Mouse (Mus musculus) layer of hippocampus, adult 9-11 months (tissue): Measurements from ENCODE around the gene Aplnr.

Experiments used
- DNase-seq: peaks from one replicate; pipeline ENCODE4 v3.0.0; 2022

The Aplnr gene

GRCm38 (mm10) chr2:85138143-85138542, 2.1 kb downstream of the Aplnr start:
- no peak for DNase-seq

- DNase-seq: no peak
Observed at GRCm38 (mm10) chr2:85139393-85139792, 3.4 kb downstream of the Aplnr start.

- DNase-seq: no peak
Observed at GRCm38 (mm10) chr2:85139846-85140245, 3.8 kb downstream of the Aplnr start.

- DNase-seq: no peak
Observed at GRCm38 (mm10) chr2:85140833-85141232, 4.8 kb downstream of the Aplnr start.

GRCm38 (mm10) chr2:85144908-85145307, 8.9 kb downstream of the Aplnr start:
- DNase-seq: no peak

- DNase-seq: no peak
Observed at GRCm38 (mm10) chr2:85145346-85145745, 9.3 kb downstream of the Aplnr start.

GRCm38 (mm10) chr2:85147481-85147880, 11.5 kb downstream of the Aplnr start:
- DNase-seq: no peak

- no peak for DNase-seq
Observed at GRCm38 (mm10) chr2:85150373-85150772, 14.3 kb downstream of the Aplnr start.

GRCm38 (mm10) chr2:85151233-85151632, 15.2 kb downstream of the Aplnr start:
- DNase-seq: no peak

- DNase-seq: no peak
Observed at GRCm38 (mm10) chr2:85155334-85155733, 19.3 kb downstream of the Aplnr start.

- no peak for DNase-seq
Observed at GRCm38 (mm10) chr2:85156136-85156535, 20.1 kb downstream of the Aplnr start.

- DNase-seq: no peak
Observed at GRCm38 (mm10) chr2:85157382-85157781, 21.4 kb downstream of the Aplnr start.

- no peak for DNase-seq
Observed at GRCm38 (mm10) chr2:85160901-85161637, 25.0 kb downstream of the Aplnr start.

GRCm38 (mm10) chr2:85161638-85162093, 25.6 kb downstream of the Aplnr start:
- DNase-seq: no peak

GRCm38 (mm10) chr2:85163311-85164047, 27.5 kb downstream of the Aplnr start:
- DNase-seq: no peak

GRCm38 (mm10) chr2:85167624-85168023, 31.6 kb downstream of the Aplnr start:
- DNase-seq: no peak

GRCm38 (mm10) chr2:85168327-85168726, 32.3 kb downstream of the Aplnr start:
- no peak for DNase-seq

- no peak for DNase-seq
Observed at GRCm38 (mm10) chr2:85172071-85172762, 36.2 kb downstream of the Aplnr start.

GRCm38 (mm10) chr2:85172763-85173103, 36.7 kb downstream of the Aplnr start:
- no peak for DNase-seq

- no peak for DNase-seq
Observed at GRCm38 (mm10) chr2:85173545-85173944, 37.5 kb downstream of the Aplnr start.

GRCm38 (mm10) chr2:85178139-85178800, 42.2 kb downstream of the Aplnr start:
- no peak for DNase-seq

- DNase-seq: no peak
Observed at GRCm38 (mm10) chr2:85187582-85188151, 51.6 kb downstream of the Aplnr start.
